Mouse (Mus musculus): ENCODE results near the gene Dpm3.

Gene Dpm3

DNA sequence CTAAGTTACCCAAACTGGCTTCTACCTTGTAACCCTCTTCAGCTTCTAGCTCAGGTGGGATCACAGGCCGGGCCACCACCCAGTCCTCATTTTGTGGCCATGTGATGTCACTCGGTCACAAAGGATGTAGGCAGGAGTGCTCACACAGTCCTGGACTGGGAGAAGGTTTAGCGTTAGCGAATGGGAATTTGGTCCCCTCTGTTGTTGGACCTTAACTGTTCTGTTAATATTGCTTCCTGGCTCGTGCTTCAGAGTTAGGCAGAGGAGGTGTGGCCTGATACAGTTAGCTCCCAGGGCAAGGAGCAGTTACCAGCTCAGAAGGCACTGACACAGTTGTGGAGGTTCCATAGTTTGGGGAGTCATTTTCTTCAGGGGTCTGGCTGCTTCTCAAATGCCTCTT lies 35.0 kb downstream of the Dpm3 start:
- DNase-seq (ENCODE audit: inconsistent ontology term): no peak

DNA sequence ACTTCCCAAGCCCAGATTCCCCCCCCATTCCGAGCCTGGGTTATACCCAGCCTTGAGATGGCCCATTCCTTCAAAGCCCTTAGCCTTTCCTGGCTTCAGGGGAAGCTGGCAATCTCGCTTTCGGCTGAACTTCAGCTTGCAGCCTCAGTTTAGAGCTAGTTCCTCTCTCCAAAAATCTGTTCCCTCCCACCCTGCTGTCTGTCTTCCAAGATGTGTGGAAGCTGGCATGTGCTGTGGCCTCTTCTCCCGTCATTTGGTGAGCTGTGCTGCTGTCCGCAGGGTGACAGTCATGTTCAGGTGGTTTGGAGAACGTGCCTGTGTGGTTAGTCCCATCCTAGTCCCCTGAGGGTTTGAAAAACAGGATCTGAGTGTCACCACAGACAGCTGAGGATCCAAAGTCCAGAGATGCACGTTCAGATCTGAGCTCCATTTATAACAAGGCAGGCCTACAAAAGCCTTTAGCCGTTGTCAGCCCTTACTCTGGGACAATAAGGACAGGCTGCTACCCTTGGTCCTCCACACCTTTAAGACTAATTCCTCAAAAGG lies 36.6 kb downstream of the Dpm3 start:
- no peak for DNase-seq (ENCODE audit: inconsistent ontology term)

DNA sequence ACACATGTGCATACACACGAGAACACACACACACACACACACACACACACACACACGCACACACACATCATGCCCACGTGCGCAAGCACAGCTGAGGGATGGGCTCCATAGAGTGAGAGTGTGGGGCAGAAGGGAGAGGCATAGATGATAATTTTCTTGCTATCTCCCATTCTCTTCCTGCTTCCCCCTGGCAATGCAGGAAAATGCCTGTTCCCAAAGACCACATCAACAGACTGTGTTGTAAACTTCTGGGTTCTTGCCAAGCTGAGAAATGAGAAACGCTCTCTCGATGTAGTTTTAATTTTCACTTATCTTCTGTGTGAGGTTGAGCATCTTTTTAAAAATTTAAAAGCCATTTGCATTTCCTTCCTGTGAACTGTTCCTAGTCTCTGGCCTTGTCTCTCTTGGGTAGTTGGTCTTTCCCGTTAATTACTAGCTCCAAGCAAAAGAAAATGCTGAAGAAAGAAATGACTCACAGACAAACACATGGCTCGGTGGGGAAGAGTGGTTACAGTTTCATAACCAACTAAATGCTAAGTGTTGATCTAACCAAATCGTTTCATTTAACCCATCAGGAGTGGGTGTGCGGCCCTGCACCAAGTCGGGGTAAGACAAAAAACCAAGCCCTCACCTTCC lies 37.7 kb downstream of the Dpm3 start:
- DNase-seq (ENCODE audit: inconsistent ontology term): no peak

DNA sequence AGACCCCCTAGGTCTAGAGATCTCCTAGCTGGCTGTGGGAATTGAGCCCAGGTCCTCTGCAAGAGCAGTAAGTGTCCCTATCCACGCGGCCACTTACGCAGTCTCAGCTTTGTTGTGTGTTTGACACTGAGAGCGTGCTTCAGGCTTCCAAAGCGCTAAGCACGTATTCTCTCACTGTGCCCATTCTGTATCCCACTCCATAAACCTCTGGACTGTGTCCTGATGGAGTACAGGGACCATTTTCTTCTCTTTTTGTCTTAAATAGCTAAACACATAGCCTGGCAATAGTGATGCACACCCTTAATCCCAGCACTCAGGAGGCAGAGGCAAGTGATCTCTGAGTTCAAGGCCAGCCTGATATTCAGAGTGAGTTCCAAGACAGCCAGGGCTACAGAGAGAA lies 39.8 kb downstream of the Dpm3 start:
- DNase-seq (ENCODE audit: inconsistent ontology term): no peak

DNA sequence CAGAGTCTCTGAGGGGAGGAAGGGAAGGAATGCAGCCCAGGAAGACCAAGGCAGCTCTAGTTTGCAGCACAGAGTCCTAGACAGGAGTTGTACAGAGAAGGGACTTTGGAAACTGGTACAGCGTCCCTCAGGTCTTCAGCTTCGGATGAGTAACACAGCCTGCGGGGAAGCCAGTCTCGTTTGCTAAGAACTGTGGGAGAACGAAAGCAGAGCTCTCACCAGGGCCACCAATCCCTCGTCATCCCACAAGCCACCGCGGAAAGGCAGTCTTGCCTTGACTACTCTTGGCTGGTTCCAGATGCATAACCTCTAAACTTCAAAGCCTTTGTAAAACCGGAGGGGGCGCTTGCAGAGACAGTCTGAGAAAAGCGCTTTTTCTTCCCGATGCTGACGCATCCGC lies 40.3 kb downstream of the Dpm3 start:
- DNase-seq (ENCODE audit: inconsistent ontology term): peak; percentile 49

DNA sequence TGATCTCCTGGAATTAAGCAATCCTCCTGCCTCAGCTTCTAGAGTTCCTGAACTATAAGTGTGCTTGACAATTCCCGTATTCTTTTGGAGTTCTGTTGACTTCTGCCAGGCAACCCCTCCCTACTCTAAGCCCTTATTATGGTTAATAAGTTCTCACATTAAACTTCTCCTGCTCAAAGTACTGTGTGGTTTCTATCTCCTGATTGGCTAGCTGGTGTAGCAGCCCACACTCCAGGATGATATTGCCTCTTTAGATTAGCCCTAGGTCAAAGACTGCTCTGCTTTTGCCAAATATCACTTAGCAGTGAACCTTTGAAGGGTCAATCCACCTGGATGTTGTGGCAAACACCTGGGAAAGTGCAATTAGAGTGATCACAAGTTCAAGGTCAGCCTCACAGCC lies 40.9 kb downstream of the Dpm3 start:
- no peak for DNase-seq (ENCODE audit: inconsistent ontology term)

DNA sequence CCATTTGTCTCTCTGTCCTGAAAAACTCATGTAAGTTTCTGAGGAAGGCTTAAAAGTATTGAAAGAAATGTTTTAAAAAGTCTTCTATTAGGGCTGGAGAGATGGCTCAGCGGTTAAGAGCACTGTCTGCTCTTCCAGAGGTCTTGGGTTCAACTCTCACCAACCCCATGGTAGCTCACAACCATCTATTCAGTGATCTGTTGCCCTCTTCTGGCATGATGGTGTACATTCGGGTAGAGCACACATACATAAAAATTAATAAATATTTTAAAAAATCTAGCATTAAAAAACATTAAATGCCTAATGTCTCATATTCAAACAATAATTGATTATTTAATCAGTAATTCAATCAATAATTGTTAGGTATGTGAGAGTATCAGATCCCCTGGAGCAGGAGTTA lies 41.4 kb downstream of the Dpm3 start:
- DNase-seq (ENCODE audit: inconsistent ontology term): no peak

DNA sequence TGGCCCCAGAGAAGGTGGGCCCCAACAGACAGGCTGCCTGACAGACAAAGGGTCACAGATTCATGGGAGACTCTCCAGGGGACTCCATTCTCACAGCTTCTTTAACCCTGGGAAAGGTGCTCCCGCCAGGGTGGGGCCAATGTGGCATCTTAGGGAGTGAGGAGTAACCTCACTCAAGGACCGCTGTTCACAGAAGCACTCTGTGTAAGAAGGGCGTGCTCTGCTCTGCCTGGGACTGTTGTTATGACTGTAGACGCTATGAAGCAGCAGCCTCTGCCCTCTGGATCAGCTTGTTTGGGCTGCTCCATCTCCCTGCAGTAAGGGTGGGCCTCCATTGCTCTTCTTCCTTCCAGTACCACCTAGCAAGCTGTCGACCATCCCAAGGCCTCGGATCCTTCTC lies 45.3 kb downstream of the Dpm3 start:
- no peak for DNase-seq (ENCODE audit: inconsistent ontology term)

DNA sequence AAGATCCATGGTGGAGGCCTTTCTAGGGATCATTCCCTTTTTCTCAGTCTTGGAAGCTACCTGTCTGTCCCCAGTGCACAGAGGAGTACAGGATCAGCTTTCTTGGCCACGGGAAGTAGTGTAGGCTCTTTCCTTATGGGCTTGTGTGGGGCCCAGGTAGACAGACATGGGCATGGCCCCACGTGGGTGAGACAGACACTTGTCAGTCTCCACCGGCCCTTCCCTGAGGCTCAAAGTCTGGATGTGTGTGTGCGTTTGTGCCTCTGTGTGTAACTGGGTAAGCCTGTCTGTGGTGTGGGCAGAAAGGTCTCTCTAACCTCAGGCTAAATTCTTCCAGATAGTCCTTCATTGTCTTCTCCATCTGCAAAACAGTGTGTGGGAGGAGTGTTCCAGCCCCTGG lies 45.9 kb downstream of the Dpm3 start:
- DNase-seq (ENCODE audit: inconsistent ontology term): peak; percentile 50

DNA sequence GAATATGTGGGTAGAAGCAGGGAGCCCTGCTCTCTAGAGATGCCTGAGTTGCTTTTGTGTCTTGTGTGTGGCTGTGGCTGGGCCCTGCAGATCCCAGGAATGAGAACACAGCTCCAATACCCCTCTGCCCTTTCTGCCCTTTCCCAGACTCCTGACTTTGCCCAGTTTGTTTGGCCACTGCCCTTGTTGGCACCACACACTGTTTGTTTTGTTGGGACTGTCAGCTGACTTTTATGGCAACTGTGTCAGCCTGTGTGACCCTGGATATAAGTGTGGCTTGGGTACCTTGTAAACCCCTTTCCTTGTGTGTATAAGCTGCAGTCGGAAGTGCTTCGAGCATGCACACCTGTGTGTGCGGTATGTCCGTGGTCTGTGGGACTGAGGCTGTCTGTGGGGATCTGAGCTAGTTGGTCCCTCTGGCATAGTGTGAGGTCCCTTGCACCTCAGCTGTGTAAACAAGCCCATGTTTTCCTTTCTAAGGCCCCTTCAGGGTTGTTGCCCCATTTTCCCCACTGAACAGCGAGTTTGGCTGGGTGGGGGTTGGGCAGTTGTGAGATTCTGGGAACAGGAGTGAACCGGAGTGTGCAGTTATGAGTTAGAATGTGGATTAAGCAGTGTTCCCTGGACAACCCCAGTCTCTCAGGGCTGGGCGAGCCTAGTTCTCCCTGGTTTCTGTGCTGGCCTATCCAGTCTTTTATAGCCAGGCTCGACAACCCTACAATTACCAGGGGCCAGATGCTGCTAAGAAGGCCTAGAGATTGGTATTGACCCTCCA lies 46.6 kb downstream of the Dpm3 start:
- DNase-seq (ENCODE audit: inconsistent ontology term): no peak

DNA sequence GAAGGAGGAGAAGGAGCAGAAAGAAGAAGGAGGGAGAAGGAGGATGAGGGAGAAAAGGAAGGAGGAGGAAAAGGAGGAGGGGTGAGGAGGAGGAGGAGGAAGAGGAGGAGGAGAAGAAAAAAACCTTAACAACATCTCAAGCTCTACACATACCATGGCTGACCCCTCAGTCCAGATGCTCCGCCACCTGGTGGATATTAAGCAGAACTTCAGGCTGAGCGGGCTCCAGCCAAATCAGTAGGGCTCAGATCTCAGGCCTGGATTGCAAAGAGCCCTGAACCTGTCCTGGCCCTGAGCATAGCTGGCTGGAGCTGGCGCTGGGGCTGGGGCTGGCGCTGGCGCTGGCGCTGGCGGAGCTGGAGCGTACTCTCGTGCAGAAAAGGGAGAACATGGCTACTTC lies 48.9 kb downstream of the Dpm3 start:
- DNase-seq (ENCODE audit: inconsistent ontology term): peak; percentile 61

DNA sequence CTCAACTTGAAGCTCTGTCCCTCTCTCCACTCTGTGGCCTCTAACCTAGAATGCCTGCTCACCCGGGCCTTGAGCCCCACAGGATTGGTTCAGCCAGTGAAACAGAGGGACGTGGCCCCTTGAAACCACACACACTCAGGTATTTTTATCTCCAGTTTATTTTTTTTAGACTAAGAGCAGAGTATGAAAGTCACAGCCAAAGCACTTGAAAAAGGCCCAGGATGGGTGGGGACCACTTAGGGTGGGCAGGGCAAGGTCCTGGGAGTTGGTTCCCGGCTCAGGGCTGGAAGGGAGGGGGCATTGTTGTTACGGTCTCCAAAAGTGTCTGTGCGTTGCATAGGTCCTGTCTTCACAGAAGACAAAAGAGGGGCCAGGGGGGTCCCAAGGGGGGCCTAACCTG lies 55.2 kb downstream of the Dpm3 start:
- no peak for DNase-seq (ENCODE audit: inconsistent ontology term)

DNA sequence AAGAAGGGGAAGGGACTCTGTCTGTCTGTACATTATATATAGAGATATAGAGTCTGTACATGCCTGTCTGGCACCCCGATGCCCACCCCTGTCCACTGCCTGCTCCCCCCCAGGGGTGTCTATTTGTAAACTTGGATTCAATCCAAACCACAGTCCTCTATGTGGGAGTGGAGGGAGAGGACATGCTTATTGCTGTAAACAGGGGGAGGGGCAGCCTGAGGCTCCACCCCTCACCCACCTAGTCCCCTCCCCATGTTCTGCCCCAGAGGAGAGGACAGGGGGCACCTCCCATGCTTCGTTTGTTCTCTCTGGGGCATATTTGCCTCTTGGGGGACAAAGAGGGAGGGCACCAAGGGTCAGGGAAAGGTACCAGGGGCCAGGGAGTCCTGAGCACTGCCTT lies 55.6 kb downstream of the Dpm3 start:
- no peak for DNase-seq (ENCODE audit: inconsistent ontology term)

DNA sequence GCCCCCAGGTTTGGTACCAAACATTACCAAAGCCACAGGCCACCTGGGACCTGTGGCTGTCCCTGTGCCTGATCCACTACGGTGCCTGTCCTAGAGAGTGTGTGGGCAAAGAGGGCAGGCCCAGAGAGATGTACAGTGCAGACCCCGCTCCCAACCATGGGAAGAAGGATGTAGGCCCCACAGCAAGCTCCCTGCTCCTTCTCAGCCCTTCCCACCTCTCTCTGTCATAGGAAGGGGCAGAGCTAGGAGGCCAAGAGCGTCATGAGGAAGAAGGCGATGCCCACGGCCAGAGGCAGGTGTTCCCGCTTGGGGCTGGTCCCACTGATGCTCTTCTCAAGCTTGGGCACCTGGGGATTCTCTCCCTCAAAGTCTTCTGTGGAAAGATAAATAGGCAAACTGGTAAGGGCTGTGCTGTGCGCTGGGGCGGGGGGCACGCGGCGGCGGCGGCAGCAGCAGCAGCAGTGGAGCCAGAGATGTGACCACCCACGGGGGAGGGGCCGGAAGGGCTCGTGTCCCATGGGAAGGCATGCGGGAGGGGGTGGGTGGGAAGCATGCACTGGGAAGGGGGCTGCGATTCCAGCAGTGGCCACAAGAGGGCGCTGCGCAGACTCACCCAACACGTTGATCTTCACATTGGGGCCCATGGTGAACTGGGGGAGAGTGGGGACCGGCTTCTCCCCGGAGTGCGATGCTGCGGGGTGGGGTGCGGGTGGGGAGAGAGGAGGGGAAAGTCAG lies 56.2 kb downstream of the Dpm3 start:
- peak; percentile 91 for DNase-seq (ENCODE audit: inconsistent ontology term)

DNA sequence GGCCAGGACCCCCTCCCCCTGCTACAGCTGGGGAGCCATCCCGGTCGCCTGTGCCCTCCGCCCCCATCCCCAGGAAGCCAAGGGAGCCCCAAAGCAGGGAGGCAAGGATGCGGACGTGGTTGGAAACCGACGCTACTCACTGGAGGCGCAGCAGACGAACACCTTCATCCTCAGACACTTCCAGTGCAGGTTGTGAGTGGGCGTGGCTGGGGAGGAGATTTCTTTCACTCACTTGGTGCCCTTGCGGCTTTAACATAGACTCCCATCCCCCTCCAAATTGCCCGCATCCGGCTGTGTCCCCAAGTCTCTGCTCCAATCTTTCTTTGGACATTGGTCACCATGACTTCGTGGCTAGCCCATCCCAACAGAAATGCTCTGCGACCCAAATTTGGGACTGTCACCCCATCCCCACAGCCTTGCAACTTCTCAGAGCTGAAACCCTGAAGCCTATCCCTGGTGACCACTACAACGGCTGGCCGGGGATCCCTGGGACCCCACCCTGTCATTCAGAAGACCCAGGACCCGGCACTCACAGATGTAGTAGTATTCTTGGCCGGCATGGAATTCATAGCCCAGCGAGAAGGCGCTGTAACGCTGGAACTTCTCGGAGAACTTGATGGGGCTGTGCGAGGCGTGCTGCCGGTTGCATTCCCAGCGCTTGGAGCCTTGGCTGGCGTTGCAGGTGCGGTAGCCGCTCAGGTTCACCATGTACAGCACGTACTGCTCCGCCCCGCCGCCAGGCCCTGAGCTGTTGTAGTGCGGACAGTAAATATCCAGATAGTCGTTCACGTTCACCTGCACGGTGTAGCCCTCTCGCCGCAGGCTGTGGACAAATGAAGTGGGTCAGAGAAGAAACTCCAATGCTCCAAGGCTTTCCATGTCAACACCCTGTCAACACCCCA lies 57.0 kb downstream of the Dpm3 start:
- peak; percentile 18 for DNase-seq (ENCODE audit: inconsistent ontology term)
